Mouse (Mus musculus) brain, embryonic 18.5 days (tissue): ENCODE measurements around the gene Sycn.

Experiments
- DNase-seq: peaks from one replicate; pipeline ENCODE4 v3.0.0-alpha.2; 2012; ENCODE audit warnings: low read depth, low spot score

Sycn gene

DNA sequence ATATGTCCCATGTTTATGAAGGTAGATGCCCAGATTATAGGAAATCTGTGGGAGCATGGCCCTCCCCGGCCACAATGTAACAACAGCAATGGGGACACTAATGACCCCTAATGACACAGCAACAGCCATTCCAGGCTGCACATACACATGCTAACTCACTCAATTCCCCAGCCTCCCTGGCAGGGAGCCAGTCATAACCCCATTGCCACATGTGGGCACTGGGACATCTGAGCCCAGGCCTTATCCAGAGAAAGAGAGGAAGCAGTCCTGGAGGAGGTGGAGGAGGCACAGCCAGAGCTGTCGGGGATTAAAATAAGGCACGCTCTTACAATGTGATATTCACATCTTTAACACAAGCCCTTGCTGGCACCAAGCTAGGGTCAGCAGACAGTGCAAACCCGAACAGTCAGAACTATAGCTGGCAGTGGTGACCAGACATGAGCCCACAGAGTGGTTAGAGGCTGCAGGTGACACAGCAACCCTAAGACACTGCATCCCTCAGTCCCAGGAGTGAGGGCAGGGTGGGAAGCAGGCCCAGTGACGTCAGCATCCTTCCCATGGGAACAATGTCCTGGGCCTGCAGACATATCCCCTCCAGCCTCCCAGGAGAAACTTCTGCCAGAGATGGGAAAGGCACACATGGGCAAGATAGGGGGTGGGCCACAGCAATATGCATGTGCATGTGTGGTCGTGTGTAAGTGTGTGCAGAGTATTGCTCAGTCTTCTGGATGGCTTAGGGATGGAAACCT is 46.2 kb downstream of the Sycn start:
- DNase-seq: no peak

DNA sequence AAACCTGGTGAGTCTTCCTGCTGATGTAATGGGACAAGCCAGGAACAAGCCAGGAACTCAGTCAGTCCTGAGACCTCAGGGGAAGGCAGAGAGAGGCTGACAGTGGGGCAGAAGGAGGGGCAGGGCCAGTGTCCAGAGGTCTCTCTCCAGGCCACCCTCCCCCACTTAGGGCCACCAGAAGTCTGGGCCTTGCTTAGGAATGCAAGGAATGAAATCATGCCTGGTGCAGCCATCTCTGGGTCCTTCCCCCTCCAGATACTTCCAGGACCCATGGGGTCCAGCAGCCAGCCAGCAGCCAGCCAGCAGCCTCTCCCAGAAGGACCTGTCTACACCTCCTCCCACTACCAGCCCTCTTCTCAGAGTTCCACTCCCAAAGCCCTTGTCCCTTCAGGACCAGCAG is 47.0 kb downstream of the Sycn start:
- no peak for DNase-seq
